Mouse (Mus musculus): ENCODE measurements at regions not wholly inside any gene's neighbourhood (a gene's known extent, or its start where the extent isn't known, plus 50 kb on each side); places are given as distances from the start of the nearest gene placed in this dataset.

GRCm38 (mm10) chr11:55772538-55772937 is 164.5 kb upstream of the Glra1 start:
- no peak for TF ChIP-seq POLR2A (IDR thresholded peaks at IDR 0.05; ENCODE audit: borderline replicate concordance, extremely low read depth, insufficient read depth, insufficient read length, poor library complexity, severe bottlenecking)
- TF ChIP-seq CTCF (IDR thresholded peaks at IDR 0.05; ENCODE audit: borderline replicate concordance, extremely low read depth, insufficient read depth, insufficient read length): no peak
